Mouse (Mus musculus): ENCODE data around the gene Psmd3. TPM values are rescaled to one million over a fixed set of nuclear protein-coding genes. Genes with fewer than 3 reads are reported as not detected.
"Not testable (repeated sequence)": the region's sequence is repeated elsewhere in the genome, so short reads cannot be mapped to it uniquely, and the experiment has no call there.

Gene Psmd3
- polyA plus RNA-seq, 1 experiment from 2014 or later: 249 TPM

DNA sequence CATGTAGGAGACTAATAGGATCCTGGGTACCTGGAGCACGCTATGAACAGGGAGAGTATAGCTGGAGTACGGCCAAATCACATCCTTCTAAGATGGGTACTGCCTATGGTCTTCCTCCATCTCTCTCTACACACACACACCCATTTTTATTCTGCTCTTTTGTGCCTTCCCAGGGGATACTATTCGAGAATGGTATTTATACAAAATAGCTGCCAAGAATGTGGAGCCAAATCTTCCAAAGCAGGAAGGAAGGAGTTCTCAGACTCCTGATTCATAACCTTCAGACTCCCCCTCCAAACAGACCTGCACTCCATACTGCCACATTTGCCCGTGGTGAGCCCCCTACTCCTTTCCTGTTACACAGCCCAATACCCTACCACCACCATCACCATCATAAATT lies 48.4 kb downstream of the Psmd3 start:
- WGBS: 67% methylated on average over 4 of the region's 4 CpGs
- Histone ChIP-seq H3K36me3 (replicated peaks) (peaks cover 22% of the 10 kb centered on the region), H3K27me3 (replicated peaks; ENCODE audit: low read depth, poor library complexity, severe bottlenecking) (no peaks in the 10 kb centered on the region), H3K9me3 (peaks cover 10% of the 10 kb centered on the region; the same call in 1 of the 2 replicates), H3K4me3 (no peak overlapping the region), H3K27ac (replicated peaks) (no peak overlapping the region), H3K4me1 (peaks cover 11% of the 10 kb centered on the region)
- no peak for DNase-seq (ENCODE audit: low spot score)

DNA sequence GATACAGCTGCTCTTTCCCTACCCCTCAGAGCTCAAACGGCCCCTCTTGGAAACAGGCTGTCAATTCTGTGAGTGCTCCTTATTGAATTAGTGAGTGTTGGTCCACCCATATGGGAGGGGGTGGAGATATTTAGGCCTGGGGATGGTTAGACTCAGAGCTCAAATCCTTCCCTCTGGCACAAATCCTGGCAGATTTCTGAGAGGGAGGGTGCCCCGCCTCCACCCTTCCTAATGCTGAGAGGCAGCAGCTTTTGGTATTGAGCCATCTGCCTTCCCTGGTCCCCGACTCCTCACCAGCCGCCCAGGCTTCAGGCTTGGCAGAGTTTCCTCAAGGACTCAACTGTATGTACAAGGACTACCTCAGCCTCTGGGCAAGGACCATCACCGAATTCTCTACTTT lies 48.8 kb downstream of the Psmd3 start:
- H3K36me3 ChIP-seq (replicated peaks): peaks cover 18% of the 10 kb centered on the region
- H3K4me1 ChIP-seq: peaks cover 11% of the 10 kb centered on the region
- WGBS: 67% methylated on average over 5 of the region's 5 CpGs
- H3K27me3 ChIP-seq (replicated peaks; ENCODE audit: low read depth, poor library complexity, severe bottlenecking): no peaks in the 10 kb centered on the region
- no peak overlapping the region for H3K4me3 ChIP-seq
- no peak for DNase-seq (ENCODE audit: low spot score)
- peaks cover 10% of the 10 kb centered on the region; the same call in 1 of the 2 replicates for H3K9me3 ChIP-seq
- no peak overlapping the region for H3K27ac ChIP-seq (replicated peaks)

DNA sequence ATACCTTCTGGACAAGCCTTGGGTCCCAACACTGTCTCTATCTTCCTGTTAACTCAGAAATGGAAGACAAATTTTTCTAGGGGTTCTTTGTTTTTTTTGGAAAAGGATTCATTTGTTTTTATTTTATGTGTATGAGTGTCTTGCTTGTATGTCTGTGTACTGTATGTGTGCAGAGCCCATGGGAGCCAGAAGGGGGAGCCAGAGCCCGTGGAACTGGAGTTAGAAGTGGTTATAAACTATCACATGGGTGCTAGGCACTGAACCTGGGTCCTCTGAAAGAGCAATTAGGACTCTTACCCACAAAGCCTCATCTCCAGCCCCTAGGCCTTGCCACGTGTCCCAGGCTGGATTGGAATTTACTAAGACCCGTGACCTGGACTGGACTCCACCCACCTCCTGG lies 51.7 kb downstream of the Psmd3 start:
- Histone ChIP-seq H3K9me3 (peaks cover 10% of the 10 kb centered on the region; the same call in 1 of the 2 replicates), H3K27me3 (replicated peaks; ENCODE audit: low read depth, poor library complexity, severe bottlenecking) (peaks cover 7% of the 10 kb centered on the region; the same call in 1 of the 2 replicates), H3K4me1 (peaks cover 9% of the 10 kb centered on the region), H3K4me3 (no peak overlapping the region), H3K27ac (replicated peaks) (no peak overlapping the region), H3K36me3 (replicated peaks) (no peaks in the 10 kb centered on the region)
- 77% methylated on average over 3 of the region's 3 CpGs for WGBS
- DNase-seq (ENCODE audit: low spot score): no peak

DNA sequence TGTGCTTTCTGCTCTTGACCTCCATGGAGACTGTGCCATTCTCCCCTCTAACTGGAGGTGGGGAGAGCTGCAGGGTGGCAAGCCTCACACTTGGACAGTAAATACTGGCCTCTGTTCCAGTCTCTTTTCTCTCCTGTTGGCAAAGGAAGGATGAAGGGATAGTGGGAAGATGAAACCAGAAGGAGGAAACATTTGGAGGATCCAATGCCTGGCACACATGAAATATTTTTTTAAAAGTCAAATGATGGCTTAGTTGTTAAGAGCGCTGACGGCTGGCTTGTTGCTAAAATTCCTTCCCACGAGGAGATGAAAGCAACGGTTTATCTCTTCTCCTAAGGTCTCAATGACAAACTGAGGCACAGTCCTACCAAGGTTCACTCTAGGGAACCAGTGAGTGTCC lies 52.8 kb downstream of the Psmd3 start:
- no peak for DNase-seq (ENCODE audit: low spot score)
- WGBS: 92% methylated on average over 4 of the region's 4 CpGs
- Histone ChIP-seq H3K36me3 (replicated peaks) (no peaks in the 10 kb centered on the region), H3K27ac (replicated peaks) (no peak overlapping the region), H3K27me3 (replicated peaks; ENCODE audit: low read depth, poor library complexity, severe bottlenecking) (peaks cover 10% of the 10 kb centered on the region; the same call in 1 of the 2 replicates), H3K4me3 (no peak overlapping the region), H3K4me1 (peaks cover 14% of the 10 kb centered on the region), H3K9me3 (peaks cover 10% of the 10 kb centered on the region; the same call in 1 of the 2 replicates)

DNA sequence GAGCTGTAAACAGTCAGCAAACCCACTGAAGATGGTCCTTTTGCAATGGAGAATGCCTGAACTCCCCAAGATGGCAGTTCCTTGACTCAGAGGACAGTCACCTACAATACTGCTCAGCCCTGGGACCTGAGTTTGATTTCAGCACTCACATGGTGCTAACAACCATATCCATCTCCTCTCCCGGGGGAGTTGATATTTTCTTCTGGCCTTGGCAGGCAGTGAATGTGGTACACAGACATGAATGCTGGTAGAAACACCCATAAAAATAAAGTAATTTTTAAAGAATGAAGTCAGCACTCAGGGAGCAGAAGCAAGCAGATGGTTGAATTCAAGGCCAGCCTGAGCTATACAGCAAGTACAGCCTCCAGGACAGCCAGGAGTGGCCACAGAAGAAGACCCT lies 53.8 kb downstream of the Psmd3 start:
- no peak overlapping the region for H3K4me3 ChIP-seq
- H3K4me1 ChIP-seq: peaks cover 24% of the 10 kb centered on the region
- H3K9me3 ChIP-seq: peaks cover 10% of the 10 kb centered on the region; the same call in 1 of the 2 replicates
- WGBS: 90% methylated on average over 1 of the region's 1 CpGs
- no peaks in the 10 kb centered on the region for H3K36me3 ChIP-seq (replicated peaks)
- no peak overlapping the region for H3K27ac ChIP-seq (replicated peaks)
- peaks cover 10% of the 10 kb centered on the region; the same call in 1 of the 2 replicates for H3K27me3 ChIP-seq (replicated peaks; ENCODE audit: low read depth, poor library complexity, severe bottlenecking)
- DNase-seq (ENCODE audit: low spot score): no peak

DNA sequence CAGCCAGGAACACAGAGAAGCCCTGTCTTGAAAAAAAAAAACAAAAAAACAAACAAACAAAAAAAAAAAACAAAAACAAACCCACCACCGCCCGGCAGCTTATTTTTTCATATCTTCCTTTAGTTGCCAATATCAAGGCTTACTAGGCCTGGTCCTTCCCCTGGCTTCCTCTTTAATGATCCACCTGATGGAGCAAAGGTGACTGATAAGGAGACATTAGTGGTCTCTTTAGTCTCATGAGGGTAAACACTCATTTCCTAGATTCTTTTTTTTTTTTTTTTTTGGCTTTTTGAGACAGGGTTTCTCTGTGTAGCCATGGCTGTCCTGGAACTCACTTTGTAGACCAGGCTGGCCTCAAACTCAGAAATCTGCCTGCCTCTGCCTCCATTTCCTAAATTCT lies 54.9 kb downstream of the Psmd3 start:
- not testable (repeated sequence) for H3K36me3 ChIP-seq (replicated peaks); H3K4me3 ChIP-seq; DNase-seq (ENCODE audit: low spot score); H3K27me3 ChIP-seq (replicated peaks; ENCODE audit: low read depth, poor library complexity, severe bottlenecking); H3K27ac ChIP-seq (replicated peaks)
- Histone ChIP-seq H3K4me1 (peaks cover 35% of the 10 kb centered on the region), H3K9me3 (peaks cover 10% of the 10 kb centered on the region; the same call in 1 of the 2 replicates)
- 89% methylated on average over 2 of the region's 2 CpGs for WGBS

DNA sequence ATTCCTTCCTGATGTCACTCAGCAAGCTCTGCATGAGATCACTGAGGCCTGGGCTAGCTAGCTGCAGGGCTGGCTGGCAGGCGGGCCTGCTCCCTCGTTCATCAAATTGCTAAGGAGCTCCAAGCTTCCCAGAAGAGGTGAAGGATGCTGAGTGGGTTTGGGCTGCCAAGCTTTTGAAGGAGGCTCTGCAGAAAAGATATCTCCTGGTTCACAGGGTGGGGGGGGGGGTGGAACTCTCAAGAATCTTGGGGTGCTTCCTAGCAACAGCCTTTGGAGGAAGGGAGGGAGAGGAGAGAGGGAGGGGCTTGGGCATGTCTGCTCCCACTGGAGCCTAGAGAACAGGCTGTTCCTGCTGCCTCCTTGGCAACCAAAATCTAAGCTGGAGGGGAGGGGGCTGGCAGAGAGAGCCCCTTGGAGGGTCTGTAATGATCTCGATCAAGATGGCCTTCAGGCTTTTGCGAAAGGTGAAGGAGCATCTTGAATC lies 56.1 kb downstream of the Psmd3 start:
- H3K36me3 ChIP-seq (replicated peaks): no peaks in the 10 kb centered on the region
- 48% methylated on average over 4 of the region's 4 CpGs for WGBS
- peaks cover 10% of the 10 kb centered on the region; the same call in 1 of the 2 replicates for H3K27me3 ChIP-seq (replicated peaks; ENCODE audit: low read depth, poor library complexity, severe bottlenecking)
- DNase-seq (ENCODE audit: low spot score): no peak
- H3K4me1 ChIP-seq: peaks cover 47% of the 10 kb centered on the region
- H3K4me3 ChIP-seq: no peak overlapping the region; the same call in 1 of the 2 replicates
- H3K27ac ChIP-seq (replicated peaks): 0 out of 2 replicates have a peak overlapping the region, but pooled peaks have one; percentile 14
- peaks cover 10% of the 10 kb centered on the region; the same call in 1 of the 2 replicates for H3K9me3 ChIP-seq

DNA sequence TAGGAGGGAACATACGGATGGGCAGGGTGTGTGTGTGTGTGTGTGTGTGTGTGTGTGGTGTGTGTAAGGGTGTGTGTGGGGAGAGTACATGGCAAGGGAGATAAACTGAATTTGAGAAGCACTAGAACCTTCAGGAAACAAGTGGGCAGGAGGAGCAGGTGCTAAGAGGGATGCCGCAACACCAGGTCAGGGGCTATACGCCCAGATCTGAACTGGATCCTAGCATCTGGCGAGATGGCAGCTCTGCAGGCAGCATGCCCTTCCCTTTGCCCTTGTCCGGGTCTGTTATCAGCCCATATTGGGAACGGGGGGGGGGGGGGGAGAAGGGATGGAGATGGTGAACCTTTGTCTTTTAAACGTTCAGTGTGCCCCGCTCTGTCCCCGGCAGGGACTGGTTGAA lies 56.6 kb downstream of the Psmd3 start:
- 71% methylated on average over 9 of the region's 9 CpGs for WGBS
- no peak for DNase-seq (ENCODE audit: low spot score)
- Histone ChIP-seq H3K4me3 (no peak overlapping the region; the same call in 1 of the 2 replicates), H3K9me3 (peaks cover 9% of the 10 kb centered on the region; the same call in 1 of the 2 replicates), H3K4me1 (peaks cover 52% of the 10 kb centered on the region), H3K36me3 (replicated peaks) (no peaks in the 10 kb centered on the region), H3K27ac (replicated peaks) (0 out of 2 replicates have a peak overlapping the region, but pooled peaks have one; percentile 14), H3K27me3 (replicated peaks; ENCODE audit: low read depth, poor library complexity, severe bottlenecking) (peaks cover 10% of the 10 kb centered on the region; the same call in 1 of the 2 replicates)

DNA sequence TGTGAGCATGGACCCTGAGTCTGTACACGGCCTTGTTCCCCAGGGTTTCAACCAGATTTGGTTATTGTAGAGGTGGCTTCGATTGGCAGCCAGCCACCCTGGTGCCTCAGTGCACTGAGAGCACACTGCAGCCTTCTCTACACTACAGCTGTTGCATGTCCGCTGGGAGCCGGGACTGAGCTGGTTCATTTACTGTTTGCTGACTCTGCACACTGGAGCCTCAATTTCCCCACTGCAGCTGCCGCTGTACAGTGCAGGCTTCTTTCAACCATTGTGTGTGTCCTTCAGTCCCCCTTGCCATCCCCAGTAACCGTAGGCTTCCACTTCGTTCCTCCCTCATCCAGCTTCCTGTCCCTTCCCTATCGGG lies 57.7 kb downstream of the Psmd3 start:
- Histone ChIP-seq H3K4me3 (peak overlapping the region; percentile 90), H3K27me3 (replicated peaks; ENCODE audit: low read depth, poor library complexity, severe bottlenecking) (peaks cover 10% of the 10 kb centered on the region; the same call in 1 of the 2 replicates), H3K4me1 (peaks cover 63% of the 10 kb centered on the region), H3K36me3 (replicated peaks) (no peaks in the 10 kb centered on the region), H3K9me3 (no peaks in the 10 kb centered on the region), H3K27ac (replicated peaks) (peak overlapping the region; percentile 97)
- no peak for DNase-seq (ENCODE audit: low spot score)
- 13% methylated on average over 8 of the region's 8 CpGs for WGBS

DNA sequence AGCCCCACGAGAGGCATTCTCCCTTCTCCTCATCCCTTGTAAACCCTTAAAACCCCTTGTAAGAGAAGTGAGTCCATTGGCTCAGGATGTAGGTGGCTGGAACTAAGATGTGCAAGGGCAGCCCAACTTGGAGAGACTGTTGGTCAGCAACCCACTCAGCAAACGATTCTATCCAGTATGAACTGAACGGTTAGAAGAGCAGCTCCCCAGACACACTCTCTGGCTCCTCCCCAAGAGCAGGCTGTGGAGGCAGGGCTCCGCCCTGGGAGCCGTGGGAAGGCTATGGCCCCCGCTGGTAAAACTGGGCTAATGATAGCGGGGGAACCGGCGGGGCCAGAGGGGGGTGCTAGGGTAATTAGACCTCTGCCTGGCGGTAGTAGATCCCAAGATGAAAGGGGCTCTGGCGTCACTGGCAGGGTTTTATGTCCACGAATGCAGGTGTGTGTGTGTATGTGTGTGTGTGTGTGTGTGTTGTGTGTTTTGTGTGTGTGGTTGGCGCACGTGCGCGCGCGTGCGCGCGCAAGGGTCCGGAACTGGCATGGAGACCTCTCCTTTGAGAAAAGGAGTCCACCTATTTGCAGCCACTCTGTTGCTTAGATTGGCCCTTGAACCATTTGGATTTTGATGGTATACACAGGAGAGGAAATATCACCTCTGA lies 58.2 kb downstream of the Psmd3 start, which contains the start of gene Thra:
Thra (plus strand) TSS at position 246 of the 658 bp plus-strand sequence.
- peak within 1 kb of the TSS; percentile 97 for H3K27ac ChIP-seq (replicated peaks)
- WGBS: under 1% methylated on average over 22 of the region's 22 CpGs
- no peaks in the 10 kb centered on the region for H3K9me3 ChIP-seq
- DNase-seq (ENCODE audit: low spot score): peak; percentile 77
- H3K4me3 ChIP-seq: peak within 1 kb of the TSS; percentile 90
- H3K36me3 ChIP-seq (replicated peaks): no peaks in the 10 kb centered on the region
- peaks cover 67% of the 10 kb centered on the region for H3K4me1 ChIP-seq
- H3K27me3 ChIP-seq (replicated peaks; ENCODE audit: low read depth, poor library complexity, severe bottlenecking): peaks cover 10% of the 10 kb centered on the region; the same call in 1 of the 2 replicates

DNA sequence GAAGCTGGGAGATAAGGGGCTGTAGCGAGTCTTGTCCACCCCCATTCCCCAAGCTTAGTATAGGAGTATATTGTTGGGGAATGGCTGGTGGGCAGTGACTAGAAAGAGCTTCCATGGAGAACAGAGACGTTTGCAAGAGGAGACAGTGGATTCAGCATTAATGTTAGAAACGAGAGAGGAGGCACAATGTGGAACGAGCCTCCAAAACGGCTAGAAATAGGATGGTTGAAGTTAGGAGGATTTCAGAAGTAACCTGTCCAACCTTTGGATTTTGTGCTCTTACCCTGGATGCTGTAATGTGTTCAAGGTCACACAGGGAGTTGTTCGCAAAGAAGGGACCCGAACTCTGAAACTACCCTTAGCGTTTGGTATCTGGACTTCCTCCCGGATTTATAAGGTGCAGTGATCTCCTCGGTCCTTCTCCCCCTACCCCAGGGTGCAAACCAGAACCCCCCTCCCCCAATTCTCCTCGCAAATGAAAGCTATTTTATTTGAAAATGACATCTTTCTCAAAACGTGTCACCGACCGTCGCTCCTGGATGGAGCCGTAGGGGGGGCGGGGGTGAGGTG lies 58.8 kb downstream of the Psmd3 start:
- WGBS: under 1% methylated on average over 17 of the region's 17 CpGs
- Histone ChIP-seq H3K4me1 (peaks cover 73% of the 10 kb centered on the region), H3K27me3 (replicated peaks; ENCODE audit: low read depth, poor library complexity, severe bottlenecking) (peaks cover 10% of the 10 kb centered on the region; the same call in 1 of the 2 replicates), H3K36me3 (replicated peaks) (no peaks in the 10 kb centered on the region), H3K27ac (replicated peaks) (peak overlapping the region; percentile 97), H3K9me3 (no peaks in the 10 kb centered on the region), H3K4me3 (peak overlapping the region; percentile 90)
- DNase-seq (ENCODE audit: low spot score): no peak

DNA sequence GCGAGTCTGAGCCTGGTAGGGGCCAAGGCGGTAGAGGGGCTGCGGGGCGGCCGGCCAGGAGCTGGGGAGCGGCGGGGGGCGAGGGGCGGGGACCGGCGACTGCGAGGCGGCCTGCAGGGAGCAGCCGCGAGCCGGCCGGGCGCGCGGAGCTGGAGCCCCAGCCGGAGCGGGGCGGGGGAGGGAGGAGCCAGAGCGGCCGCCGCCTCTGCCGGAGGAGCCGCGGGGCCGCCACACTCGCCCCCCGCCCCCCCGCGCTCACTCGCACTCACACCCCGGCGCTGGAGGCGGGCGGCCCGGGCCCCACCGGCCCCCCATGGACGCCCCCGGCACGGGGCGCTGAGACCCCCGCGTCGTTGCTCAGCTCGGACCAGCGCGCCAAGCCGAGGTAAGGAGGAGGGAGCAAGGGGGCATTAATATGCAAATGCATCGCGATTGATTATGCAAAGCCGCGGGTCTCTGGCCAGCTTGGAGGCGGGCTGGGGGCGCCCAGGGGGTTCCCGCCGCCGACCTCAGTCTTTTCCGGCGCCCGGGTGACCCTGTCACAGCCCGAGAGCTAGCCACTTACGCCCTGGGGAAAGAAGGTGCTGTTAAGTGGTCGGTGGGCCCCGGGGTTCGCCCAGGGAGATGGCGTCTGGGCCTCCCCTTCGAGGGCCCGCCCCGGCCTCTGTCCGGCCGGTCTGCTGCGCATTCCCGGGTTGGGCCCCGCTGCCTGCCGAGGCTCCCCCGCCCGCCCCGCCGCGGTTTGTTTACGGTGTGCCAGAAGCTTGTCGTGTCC lies 59.5 kb downstream of the Psmd3 start:
- peak; percentile 89 for DNase-seq (ENCODE audit: low spot score)
- Histone ChIP-seq H3K4me3 (peak overlapping the region; percentile 90), H3K9me3 (no peaks in the 10 kb centered on the region), H3K27me3 (replicated peaks; ENCODE audit: low read depth, poor library complexity, severe bottlenecking) (peaks cover 10% of the 10 kb centered on the region; the same call in 1 of the 2 replicates), H3K27ac (replicated peaks) (peak overlapping the region; percentile 97), H3K4me1 (peaks cover 79% of the 10 kb centered on the region), H3K36me3 (replicated peaks) (no peaks in the 10 kb centered on the region)
- WGBS: under 1% methylated on average over 86 of the region's 86 CpGs
